Mouse (Mus musculus): ENCODE results near the gene Dnah3. TPM values are rescaled to one million over a fixed set of nuclear protein-coding genes. Genes with fewer than 3 reads are reported as not detected.

Dnah3 gene
- polyA plus RNA-seq, 1 experiment from 2014 or later: 0.09 TPM

GRCm38 (mm10) chr7:119965651-119966395 is 129.3 kb downstream of the Dnah3 start:
- no peaks in the 10 kb centered on the region for H3K4me1 ChIP-seq (replicated peaks; ENCODE audit: control insufficient read depth, insufficient read depth, low read length)
- ATAC-seq (ENCODE audit: low FRiP score) (no peak), DNase-seq (ENCODE audit: low spot score) (no peak)
- no peak overlapping the region for H3K27ac ChIP-seq
- H3K36me3 ChIP-seq (replicated peaks; ENCODE audit: control insufficient read depth, insufficient read depth): no peaks in the 10 kb centered on the region
- H3K9me3 ChIP-seq (ENCODE audit: control insufficient read depth, low read length): no peaks in the 10 kb centered on the region
- no peaks in the 10 kb centered on the region for H3K27me3 ChIP-seq (ENCODE audit: control insufficient read depth, insufficient read depth, low read length)
- 91% methylated on average over 9 of the region's 9 CpGs for WGBS
- H3K4me2 ChIP-seq (replicated peaks): no peak overlapping the region
- H3K9ac ChIP-seq: no peak overlapping the region
- no peak overlapping the region for H3K4me3 ChIP-seq (replicated peaks; ENCODE audit: low read length)

DNA sequence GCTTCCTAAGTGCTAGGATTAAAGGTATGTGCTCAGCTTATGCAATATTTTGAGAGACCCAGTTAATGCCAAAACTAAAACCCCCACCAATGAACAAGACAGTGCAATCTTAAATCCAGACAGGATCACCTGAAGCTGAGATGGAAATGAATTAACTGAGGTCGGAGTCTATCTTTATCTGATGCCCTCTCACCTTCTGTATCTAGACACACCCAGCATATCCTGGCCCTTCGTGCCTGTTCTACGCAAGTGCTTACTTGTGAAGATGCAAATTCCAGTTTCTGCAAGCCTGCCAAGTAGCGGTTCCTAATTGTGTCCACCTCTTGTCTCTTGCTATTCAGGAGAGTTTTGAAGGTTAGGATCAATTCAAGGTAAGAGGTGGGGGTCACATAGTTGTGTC is 129.9 kb downstream of the Dnah3 start:
- WGBS: 94% methylated on average over 4 of the region's 4 CpGs
- no peak overlapping the region for H3K9ac ChIP-seq
- no peak overlapping the region for H3K27ac ChIP-seq
- H3K36me3 ChIP-seq (replicated peaks; ENCODE audit: control insufficient read depth, insufficient read depth): no peaks in the 10 kb centered on the region
- no peaks in the 10 kb centered on the region for H3K27me3 ChIP-seq (ENCODE audit: control insufficient read depth, insufficient read depth, low read length)
- no peaks in the 10 kb centered on the region for H3K4me1 ChIP-seq (replicated peaks; ENCODE audit: control insufficient read depth, insufficient read depth, low read length)
- DNase-seq (ENCODE audit: low spot score) (no peak), ATAC-seq (ENCODE audit: low FRiP score) (no peak)
- H3K9me3 ChIP-seq (ENCODE audit: control insufficient read depth, low read length): no peaks in the 10 kb centered on the region
- no peak overlapping the region for H3K4me2 ChIP-seq (replicated peaks)
- no peak overlapping the region for H3K4me3 ChIP-seq (replicated peaks; ENCODE audit: low read length)

- 64% methylated on average over 2 of the region's 2 CpGs for WGBS
- H3K4me3 ChIP-seq (replicated peaks; ENCODE audit: low read length): no peak overlapping the region
- no peak overlapping the region for H3K4me2 ChIP-seq (replicated peaks)
- H3K9me3 ChIP-seq (ENCODE audit: control insufficient read depth, low read length): no peaks in the 10 kb centered on the region
- H3K36me3 ChIP-seq (replicated peaks; ENCODE audit: control insufficient read depth, insufficient read depth): no peaks in the 10 kb centered on the region
- DNase-seq (ENCODE audit: low spot score) (no peak), ATAC-seq (ENCODE audit: low FRiP score) (no peak)
- no peak overlapping the region for H3K27ac ChIP-seq
- H3K9ac ChIP-seq: no peak overlapping the region
- no peaks in the 10 kb centered on the region for H3K27me3 ChIP-seq (ENCODE audit: control insufficient read depth, insufficient read depth, low read length)
- H3K4me1 ChIP-seq (replicated peaks; ENCODE audit: control insufficient read depth, insufficient read depth, low read length): no peaks in the 10 kb centered on the region
Measured at GRCm38 (mm10) chr7:119961107-119961506, 134.0 kb downstream of the Dnah3 start.

DNA sequence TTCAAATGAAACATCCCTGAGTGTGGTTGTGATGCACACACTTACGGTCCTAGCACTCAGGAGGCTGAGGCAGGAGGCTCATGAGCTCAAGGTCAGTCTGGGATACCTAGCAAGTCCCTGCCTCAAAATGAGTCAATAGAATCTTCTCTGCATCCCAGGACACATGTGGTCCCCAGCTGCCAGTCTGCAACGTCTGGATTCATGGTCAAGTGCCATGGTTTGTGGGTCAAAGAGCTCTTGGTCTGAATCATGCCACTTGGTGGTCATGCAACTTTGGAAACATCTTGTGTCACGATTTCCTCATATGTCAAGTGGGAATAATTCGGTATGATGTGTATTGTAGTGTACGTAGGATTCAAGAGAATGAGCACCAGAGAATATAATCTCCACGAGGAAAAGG is 134.5 kb downstream of the Dnah3 start:
- Histone ChIP-seq H3K9ac (no peak overlapping the region), H3K27me3 (ENCODE audit: control insufficient read depth, insufficient read depth, low read length) (no peaks in the 10 kb centered on the region), H3K27ac (no peak overlapping the region), H3K9me3 (ENCODE audit: control insufficient read depth, low read length) (no peaks in the 10 kb centered on the region), H3K4me2 (replicated peaks) (no peak overlapping the region), H3K36me3 (replicated peaks; ENCODE audit: control insufficient read depth, insufficient read depth) (no peaks in the 10 kb centered on the region), H3K4me1 (replicated peaks; ENCODE audit: control insufficient read depth, insufficient read depth, low read length) (no peaks in the 10 kb centered on the region), H3K4me3 (replicated peaks; ENCODE audit: low read length) (no peak overlapping the region)
- DNase-seq (ENCODE audit: low spot score): no peak
- 87% methylated on average over 6 of the region's 6 CpGs for WGBS
- ATAC-seq (ENCODE audit: low FRiP score): no peak

- Histone ChIP-seq H3K4me1 (replicated peaks; ENCODE audit: control insufficient read depth, insufficient read depth, low read length) (no peaks in the 10 kb centered on the region), H3K36me3 (replicated peaks; ENCODE audit: control insufficient read depth, insufficient read depth) (no peaks in the 10 kb centered on the region), H3K27me3 (ENCODE audit: control insufficient read depth, insufficient read depth, low read length) (no peaks in the 10 kb centered on the region), H3K9me3 (ENCODE audit: control insufficient read depth, low read length) (no peaks in the 10 kb centered on the region), H3K9ac (no peak overlapping the region), H3K27ac (no peak overlapping the region), H3K4me3 (replicated peaks; ENCODE audit: low read length) (no peak overlapping the region), H3K4me2 (replicated peaks) (no peak overlapping the region)
- ATAC-seq (ENCODE audit: low FRiP score) (no peak), DNase-seq (ENCODE audit: low spot score) (no peak)
- 83% methylated on average over 6 of the region's 6 CpGs for WGBS
Measured at GRCm38 (mm10) chr7:119960006-119960405, 135.1 kb downstream of the Dnah3 start.

DNA sequence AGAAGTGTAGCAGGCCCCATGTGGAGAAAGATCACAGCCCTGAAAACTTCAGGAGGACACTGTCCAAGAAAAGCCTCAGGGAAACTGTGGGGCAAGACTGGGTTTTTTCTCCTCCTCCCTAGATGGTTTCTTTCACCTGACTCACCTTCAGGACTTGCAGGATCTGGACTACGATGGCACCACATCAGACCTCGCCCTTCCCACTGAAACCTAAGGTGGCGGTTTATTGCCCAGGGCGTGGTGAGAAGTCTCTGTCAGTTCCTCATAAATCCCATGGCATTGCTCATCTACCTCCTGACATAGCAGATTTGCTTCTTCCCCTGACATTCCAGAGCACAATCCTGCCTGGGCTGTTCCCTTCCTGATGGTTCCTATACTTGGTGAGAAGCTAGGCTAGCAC is 135.6 kb downstream of the Dnah3 start:
- Histone ChIP-seq H3K4me3 (replicated peaks; ENCODE audit: low read length) (no peak overlapping the region), H3K27me3 (ENCODE audit: control insufficient read depth, insufficient read depth, low read length) (no peaks in the 10 kb centered on the region), H3K4me2 (replicated peaks) (no peak overlapping the region), H3K9ac (no peak overlapping the region), H3K9me3 (ENCODE audit: control insufficient read depth, low read length) (no peaks in the 10 kb centered on the region), H3K4me1 (replicated peaks; ENCODE audit: control insufficient read depth, insufficient read depth, low read length) (no peaks in the 10 kb centered on the region), H3K36me3 (replicated peaks; ENCODE audit: control insufficient read depth, insufficient read depth) (no peaks in the 10 kb centered on the region), H3K27ac (no peak overlapping the region)
- ATAC-seq (ENCODE audit: low FRiP score): no peak
- 93% methylated on average over 4 of the region's 4 CpGs for WGBS
- no peak for DNase-seq (ENCODE audit: low spot score)

GRCm38 (mm10) chr7:119959091-119959490 is 136.0 kb downstream of the Dnah3 start:
- no peak for DNase-seq (ENCODE audit: low spot score)
- no peaks in the 10 kb centered on the region for H3K27me3 ChIP-seq (ENCODE audit: control insufficient read depth, insufficient read depth, low read length)
- H3K27ac ChIP-seq: no peak overlapping the region
- WGBS: 69% methylated on average over 4 of the region's 4 CpGs
- H3K4me3 ChIP-seq (replicated peaks; ENCODE audit: low read length): no peak overlapping the region
- ATAC-seq (ENCODE audit: low FRiP score): no peak
- H3K4me1 ChIP-seq (replicated peaks; ENCODE audit: control insufficient read depth, insufficient read depth, low read length): no peaks in the 10 kb centered on the region
- no peaks in the 10 kb centered on the region for H3K36me3 ChIP-seq (replicated peaks; ENCODE audit: control insufficient read depth, insufficient read depth)
- no peak overlapping the region for H3K4me2 ChIP-seq (replicated peaks)
- H3K9me3 ChIP-seq (ENCODE audit: control insufficient read depth, low read length): no peaks in the 10 kb centered on the region
- no peak overlapping the region for H3K9ac ChIP-seq

GRCm38 (mm10) chr7:119957421-119957820 is 137.7 kb downstream of the Dnah3 start:
- no peaks in the 10 kb centered on the region for H3K36me3 ChIP-seq (replicated peaks; ENCODE audit: control insufficient read depth, insufficient read depth)
- ATAC-seq (ENCODE audit: low FRiP score): no peak
- DNase-seq (ENCODE audit: low spot score): no peak
- no peak overlapping the region for H3K4me3 ChIP-seq (replicated peaks; ENCODE audit: low read length)
- H3K9me3 ChIP-seq (ENCODE audit: control insufficient read depth, low read length): no peaks in the 10 kb centered on the region
- H3K27ac ChIP-seq: no peak overlapping the region
- no peak overlapping the region for H3K4me2 ChIP-seq (replicated peaks)
- no peak overlapping the region for H3K9ac ChIP-seq
- no peaks in the 10 kb centered on the region for H3K27me3 ChIP-seq (ENCODE audit: control insufficient read depth, insufficient read depth, low read length)
- no peaks in the 10 kb centered on the region for H3K4me1 ChIP-seq (replicated peaks; ENCODE audit: control insufficient read depth, insufficient read depth, low read length)

DNA sequence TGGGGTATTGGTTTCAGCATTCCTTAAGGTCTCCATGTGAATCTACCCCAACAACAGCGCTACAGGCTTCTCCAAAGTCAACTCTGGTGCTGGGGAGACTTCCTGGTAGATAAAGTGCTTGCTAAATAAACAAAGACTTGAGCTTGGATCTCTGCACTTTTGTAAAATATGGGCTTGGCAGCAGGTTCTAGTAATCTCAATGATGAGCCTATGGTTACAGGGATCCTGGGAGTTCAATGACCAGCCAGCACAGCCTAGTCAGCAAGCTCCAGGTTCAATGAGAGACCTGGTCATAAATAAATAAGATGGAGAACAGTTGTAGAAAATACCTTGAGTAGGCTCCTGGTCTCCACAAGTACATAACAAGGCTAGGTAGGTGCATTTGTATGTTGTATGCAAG is 141.0 kb downstream of the Dnah3 start:
- 85% methylated on average over 1 of the region's 1 CpGs for WGBS
- H3K36me3 ChIP-seq (replicated peaks; ENCODE audit: control insufficient read depth, insufficient read depth): no peaks in the 10 kb centered on the region
- H3K27me3 ChIP-seq (ENCODE audit: control insufficient read depth, insufficient read depth, low read length): no peaks in the 10 kb centered on the region
- no peak overlapping the region for H3K27ac ChIP-seq
- H3K4me3 ChIP-seq (replicated peaks; ENCODE audit: low read length): no peak overlapping the region
- no peak overlapping the region for H3K4me2 ChIP-seq (replicated peaks)
- H3K9ac ChIP-seq: no peak overlapping the region
- DNase-seq (ENCODE audit: low spot score) (no peak), ATAC-seq (ENCODE audit: low FRiP score) (no peak)
- H3K9me3 ChIP-seq (ENCODE audit: control insufficient read depth, low read length): no peaks in the 10 kb centered on the region
- H3K4me1 ChIP-seq (replicated peaks; ENCODE audit: control insufficient read depth, insufficient read depth, low read length): no peaks in the 10 kb centered on the region

GRCm38 (mm10) chr7:119941569-119941968 is 153.5 kb downstream of the Dnah3 start:
- H3K27me3 ChIP-seq (ENCODE audit: control insufficient read depth, insufficient read depth, low read length): no peaks in the 10 kb centered on the region
- no peak overlapping the region for H3K27ac ChIP-seq
- no peaks in the 10 kb centered on the region for H3K9me3 ChIP-seq (ENCODE audit: control insufficient read depth, low read length)
- H3K4me2 ChIP-seq (replicated peaks): no peak overlapping the region
- WGBS: 58% methylated on average over 2 of the region's 2 CpGs
- DNase-seq (ENCODE audit: low spot score) (no peak), ATAC-seq (ENCODE audit: low FRiP score) (no peak)
- H3K4me1 ChIP-seq (replicated peaks; ENCODE audit: control insufficient read depth, insufficient read depth, low read length): no peaks in the 10 kb centered on the region
- H3K36me3 ChIP-seq (replicated peaks; ENCODE audit: control insufficient read depth, insufficient read depth): no peaks in the 10 kb centered on the region
- H3K4me3 ChIP-seq (replicated peaks; ENCODE audit: low read length): no peak overlapping the region
- H3K9ac ChIP-seq: no peak overlapping the region

Measured in hindbrain, embryonic 14.5 days (tissue).